Mouse (Mus musculus) heart, embryonic 14.5 days (tissue): Measurements from ENCODE around the gene Rgs7bp. TPM values are rescaled to one million over a fixed set of nuclear protein-coding genes. Genes with fewer than 3 reads are reported as not detected.

Experiments used
- ATAC-seq: fragments of 200-750 bp; cut with Nextera tagmentation; 2 replicates; pipeline ENCODE4 v1.8.0; 2017; ENCODE audit warnings: low read depth, moderate TSS enrichment; ENCODE audit not compliant: insufficient number of reproducible peaks, insufficient read depth, low FRiP score
- H3K27ac ChIP-seq, 2 experiments: fragments of 200-500 bp in 1 of 2; fragments of 300-500 bp in 1 of 2; sonication (generic) in 1 of 2; replicated peaks in 1 of 2; 2 replicates each; pipeline ENCODE4 v1.5.1; 2012 to 2014; ENCODE audit warnings: low read depth in 2 of 2, low read length in 2 of 2, control low read depth in 1 of 2, mild to moderate bottlenecking in 1 of 2, mixed read lengths in 1 of 2; ENCODE audit not compliant: control insufficient read depth in 1 of 2, insufficient read depth in 1 of 2
- H3K27me3 ChIP-seq: fragments of 300-500 bp; sonication (generic); 2 replicates; pipeline ENCODE4 v1.6.1; 2014; ENCODE audit warnings: mild to moderate bottlenecking, low read length, control low read depth; ENCODE audit not compliant: control insufficient read depth, insufficient read depth
- H3K36me3 ChIP-seq: fragments of 300-500 bp; sonication (generic); 2 replicates; pipeline ENCODE4 v1.6.1; 2014; ENCODE audit warnings: mild to moderate bottlenecking, control low read depth, low read length, mixed read lengths; ENCODE audit not compliant: control insufficient read depth, insufficient read depth
- H3K4me1 ChIP-seq, 2 experiments: fragments of 200-500 bp in 1 of 2; fragments of 300-500 bp in 1 of 2; sonication (generic) in 1 of 2; 2 replicates each; pipeline ENCODE4 v1.6.1; 2012 to 2014; ENCODE audit warnings: low read length in 2 of 2, control low read depth in 1 of 2, mixed read lengths in 1 of 2; ENCODE audit not compliant: control insufficient read depth in 2 of 2, insufficient read depth in 2 of 2
- H3K4me2 ChIP-seq: fragments of 300-500 bp; sonication (generic); 2 replicates; pipeline ENCODE4 v1.6.1; 2014; ENCODE audit warnings: mild to moderate bottlenecking, low read length
- H3K4me3 ChIP-seq, 2 experiments: fragments of 200-500 bp in 1 of 2; fragments of 300-500 bp in 1 of 2; sonication (generic) in 1 of 2; 2 replicates each; pipeline ENCODE4 v1.5.1; 2012 to 2014; ENCODE audit warnings: low read length in 2 of 2, mild to moderate bottlenecking in 2 of 2, control low read depth in 1 of 2, low read depth in 1 of 2, moderate library complexity in 1 of 2; ENCODE audit not compliant: control insufficient read depth in 1 of 2, insufficient read depth in 1 of 2
- H3K9ac ChIP-seq: fragments of 300-500 bp; sonication (generic); 2 replicates; pipeline ENCODE4 v1.6.1; 2014; ENCODE audit warnings: mild to moderate bottlenecking, low read length
- H3K9me3 ChIP-seq: fragments of 300-500 bp; sonication (generic); 2 replicates; pipeline ENCODE4 v1.6.1; 2016; ENCODE audit warnings: low read length, control low read depth; ENCODE audit not compliant: control insufficient read depth
- WGBS: fragments of 180-500 bp; shearing (Covaris S2); extraction: QIAGEN DNeasy Blood & Tissue Kit; methylation state at CpG from one replicate; pipeline ENCODE4 v1.1.7; 2014; 5-methylcytosine and 5-hydroxymethylcytosine counted together
- polyA plus RNA-seq: library from polyadenylated mRNA; unstranded; fragments of >200 nt; fragmentation: Nextera tagmentation; extraction: Ambion mirVana; gene quantifications from 2 replicates; pipeline ENCODE4 v1.2.1, GENCODE M21; 2014

Rgs7bp gene
- polyA plus RNA-seq, 1 experiment from 2014 or later: 3.7 TPM

GRCm38 (mm10) chr13:104960206-104960928 is 94.4 kb downstream of the Rgs7bp start:
- no peak overlapping the region for H3K9ac ChIP-seq

GRCm38 (mm10) chr13:104959733-104960132 is 95.0 kb downstream of the Rgs7bp start:
- WGBS: 39% methylated on average over 4 of the region's 4 CpGs
- H3K4me2 ChIP-seq: no peak overlapping the region
- no peak overlapping the region for H3K4me3 ChIP-seq
- H3K9me3 ChIP-seq: no peaks in the 10 kb centered on the region
- peaks cover 6 to 14% of the 10 kb centered on the region in 2 experiments for H3K4me1 ChIP-seq
- no peak overlapping the region for H3K27ac ChIP-seq
- H3K9ac ChIP-seq: no peak overlapping the region
- ATAC-seq: no peak
- H3K27me3 ChIP-seq: no peaks in the 10 kb centered on the region
- no peaks in the 10 kb centered on the region for H3K36me3 ChIP-seq

More at GRCm38 (mm10) chr13:104960206-104960928, 94.4 kb downstream of the Rgs7bp start:
- H3K27me3 ChIP-seq: no peaks in the 10 kb centered on the region
- peaks cover 6 to 14% of the 10 kb centered on the region in 2 experiments for H3K4me1 ChIP-seq
- WGBS: 72% methylated on average over 7 of the region's 7 CpGs
- H3K9me3 ChIP-seq: no peaks in the 10 kb centered on the region
- no peak overlapping the region for H3K27ac ChIP-seq
- no peak overlapping the region for H3K4me2 ChIP-seq
- H3K36me3 ChIP-seq: no peaks in the 10 kb centered on the region
- no peak overlapping the region for H3K4me3 ChIP-seq
- ATAC-seq: no peak

- Histone ChIP-seq H3K27me3 (no peaks in the 10 kb centered on the region), H3K4me1 (no peaks in the 10 kb centered on the region), H3K36me3 (no peaks in the 10 kb centered on the region), H3K4me3 (peak overlapping the region in 1 of 2 experiments; percentile 16; a peak in 1 of 4 replicates), H3K27ac (no peak overlapping the region), H3K9me3 (no peaks in the 10 kb centered on the region), H3K4me2 (peak overlapping the region; percentile 46), H3K9ac (no peak overlapping the region)
- WGBS: 0% methylated on average over 7 of the region's 7 CpGs
- no peak; the same call in 1 of the 2 replicates for ATAC-seq
These were observed 106.8 kb downstream of the Rgs7bp start for GRCm38 (mm10) chr13:104947958-104948357.

- Histone ChIP-seq H3K4me2 (no peak overlapping the region), H3K9me3 (no peaks in the 10 kb centered on the region), H3K27me3 (no peaks in the 10 kb centered on the region), H3K27ac (no peak overlapping the region), H3K4me3 (no peak overlapping the region), H3K4me1 (no peaks in the 10 kb centered on the region), H3K36me3 (no peaks in the 10 kb centered on the region), H3K9ac (no peak overlapping the region)
- no peak for ATAC-seq
- WGBS: 91% methylated on average over 8 of the region's 8 CpGs
These were observed 114.2 kb downstream of the Rgs7bp start for GRCm38 (mm10) chr13:104940483-104940882.

GRCm38 (mm10) chr13:104939856-104940255 is 114.9 kb downstream of the Rgs7bp start:
- H3K36me3 ChIP-seq: no peaks in the 10 kb centered on the region
- no peaks in the 10 kb centered on the region for H3K9me3 ChIP-seq
- no peak overlapping the region for H3K4me3 ChIP-seq
- no peaks in the 10 kb centered on the region for H3K27me3 ChIP-seq
- no peak overlapping the region for H3K4me2 ChIP-seq
- H3K27ac ChIP-seq: no peak overlapping the region
- no peak overlapping the region for H3K9ac ChIP-seq
- WGBS: 1% methylated on average over 4 of the region's 4 CpGs
- no peaks in the 10 kb centered on the region for H3K4me1 ChIP-seq
- no peak for ATAC-seq

GRCm38 (mm10) chr13:104938966-104939593 is 115.7 kb downstream of the Rgs7bp start:
- Histone ChIP-seq H3K9ac (no peak overlapping the region), H3K27me3 (no peaks in the 10 kb centered on the region), H3K4me3 (no peak overlapping the region), H3K27ac (no peak overlapping the region), H3K36me3 (no peaks in the 10 kb centered on the region), H3K4me2 (no peak overlapping the region), H3K9me3 (no peaks in the 10 kb centered on the region), H3K4me1 (no peaks in the 10 kb centered on the region)
- ATAC-seq: no peak
- WGBS: 73% methylated on average over 13 of the region's 13 CpGs

GRCm38 (mm10) chr13:104937759-104938158 is 117.0 kb downstream of the Rgs7bp start:
- H3K27ac ChIP-seq: no peak overlapping the region
- peak overlapping the region; percentile 17 to 36; a peak in 3 of 4 replicates for H3K4me3 ChIP-seq
- ATAC-seq: no peak
- no peaks in the 10 kb centered on the region for H3K9me3 ChIP-seq
- H3K9ac ChIP-seq: peak overlapping the region; percentile 54
- no peaks in the 10 kb centered on the region for H3K27me3 ChIP-seq
- 18% methylated on average over 6 of the region's 6 CpGs for WGBS
- H3K4me1 ChIP-seq: no peaks in the 10 kb centered on the region
- no peaks in the 10 kb centered on the region for H3K36me3 ChIP-seq
- H3K4me2 ChIP-seq: peak overlapping the region; percentile 63
